Mouse (Mus musculus) gastrocnemius, postnatal 4 days (tissue): Measurements from ENCODE around the gene Kcnd2. TPM values are rescaled to one million over a fixed set of nuclear protein-coding genes. Genes with fewer than 3 reads are reported as not detected.
A peak's percentile ranks its signal among the peaks of the same experiment; 100 is the strongest.

Experiments used
- DNase-seq, 2 experiments: peaks; one replicate each; pipeline ENCODE4 v3.0.0; 2021 to 2022; ENCODE audit warnings: low spot score in 2 of 2, mixed read lengths in 2 of 2
- total RNA-seq, 2 experiments: library from RNA; stranded (reverse); gene quantifications; 2 replicates each; pipeline ENCODE4 v1.2.3; 2021

Gene Kcnd2
- total RNA-seq, 2 experiments from 2014 or later = 0.25 to 0.57 TPM

DNA sequence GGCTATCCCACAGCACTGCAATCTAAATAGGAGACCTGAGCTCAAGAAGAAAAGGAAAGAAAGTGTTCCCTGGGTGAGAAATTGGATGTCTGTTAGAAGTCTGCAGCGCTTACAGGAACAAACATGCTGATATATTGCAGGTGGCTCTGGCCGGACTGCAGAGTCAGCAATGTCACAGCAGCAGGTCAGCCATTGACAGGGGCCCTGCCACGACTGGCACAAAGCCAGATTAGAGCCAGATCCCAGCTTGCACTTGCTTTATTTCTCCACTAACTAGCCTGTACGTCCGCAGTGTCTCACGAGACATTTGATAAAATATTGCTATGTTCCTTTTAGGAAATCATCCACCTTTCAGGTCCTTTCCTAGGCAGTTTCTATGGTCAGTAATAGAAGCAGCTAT, 468.9 kb downstream of the Kcnd2 start:
- peak in 1 of 2 experiments; percentile 8 for DNase-seq

DNA sequence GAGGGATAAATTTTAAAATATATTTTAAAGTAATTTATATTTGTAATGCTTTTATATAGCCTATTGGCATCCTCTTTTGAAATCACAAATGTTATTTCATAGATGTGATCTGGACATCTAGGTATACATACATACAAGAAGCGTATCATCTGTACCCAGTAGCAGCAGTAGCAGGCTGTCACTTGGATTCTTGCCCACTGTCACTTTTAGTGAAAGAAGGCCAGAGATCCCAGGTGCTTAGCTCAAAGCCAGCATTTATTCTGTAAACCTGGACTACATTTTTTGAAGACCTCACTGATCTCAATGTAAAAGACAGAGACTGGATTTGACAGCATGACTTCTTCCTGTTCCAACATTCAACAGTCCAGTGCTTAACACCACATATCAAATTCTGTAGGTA, 471.1 kb downstream of the Kcnd2 start:
- no peak for DNase-seq

DNA sequence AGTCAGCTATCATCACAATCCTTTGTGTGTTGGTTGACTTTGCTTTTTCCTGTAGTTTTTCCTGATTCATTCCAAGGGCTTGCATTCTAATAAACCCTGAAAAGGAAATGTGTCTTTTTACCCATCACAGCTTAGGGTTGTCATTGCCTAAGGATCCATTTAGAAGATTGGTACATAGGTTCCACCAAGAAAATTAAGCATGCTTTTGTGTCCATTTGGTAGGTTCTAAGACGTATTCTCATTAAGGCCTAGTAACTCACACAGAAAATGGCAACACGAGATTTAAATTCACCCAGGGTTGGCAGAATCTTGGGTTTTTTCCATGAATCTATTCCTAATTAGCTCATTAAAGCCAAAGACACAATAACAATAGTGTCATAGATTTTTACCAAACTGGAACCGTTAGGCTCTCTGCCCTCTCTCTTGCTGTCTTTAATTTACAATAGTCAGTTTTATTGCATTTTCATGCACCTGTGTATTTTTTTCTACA, 477.6 kb downstream of the Kcnd2 start:
- DNase-seq = no peak

DNA sequence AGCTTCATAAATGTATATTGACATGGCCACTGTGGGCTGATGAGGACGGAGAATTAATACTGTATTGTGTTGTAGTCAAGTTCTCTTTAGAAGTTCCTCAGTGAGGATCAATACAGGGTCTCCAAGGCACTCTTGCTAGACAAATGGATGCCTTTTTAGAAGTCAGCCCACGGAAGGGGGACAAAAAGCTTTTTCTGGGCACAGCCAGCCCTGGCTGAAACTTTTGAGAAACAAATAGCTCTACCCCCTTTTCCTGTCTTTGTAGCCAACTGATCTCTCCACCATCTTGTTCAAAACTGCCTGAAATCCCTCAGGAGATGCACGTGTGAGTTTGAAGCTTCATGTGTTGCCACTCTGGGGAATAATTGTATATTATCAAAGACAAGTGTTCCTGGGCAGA, 482.3 kb downstream of the Kcnd2 start:
- no peak for DNase-seq

DNA sequence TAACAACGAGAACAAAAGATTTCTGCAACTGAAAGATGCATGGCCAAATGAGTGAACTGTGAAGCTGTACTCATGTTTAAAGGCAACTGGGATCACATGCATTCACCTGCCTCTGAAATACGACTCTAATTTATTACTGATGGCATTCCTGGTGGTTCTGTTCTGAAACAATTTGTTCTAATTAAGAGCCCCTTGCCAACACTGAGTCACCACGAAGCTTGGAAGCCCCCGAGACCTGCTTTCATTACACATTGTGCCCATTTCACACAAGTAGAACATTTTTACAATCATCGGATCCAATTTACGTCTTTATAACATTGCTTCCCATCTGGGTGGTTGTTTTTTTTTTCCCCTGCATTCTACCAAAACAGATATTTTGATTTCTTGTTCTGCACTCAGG, 485.8 kb downstream of the Kcnd2 start:
- DNase-seq = no peak

DNA sequence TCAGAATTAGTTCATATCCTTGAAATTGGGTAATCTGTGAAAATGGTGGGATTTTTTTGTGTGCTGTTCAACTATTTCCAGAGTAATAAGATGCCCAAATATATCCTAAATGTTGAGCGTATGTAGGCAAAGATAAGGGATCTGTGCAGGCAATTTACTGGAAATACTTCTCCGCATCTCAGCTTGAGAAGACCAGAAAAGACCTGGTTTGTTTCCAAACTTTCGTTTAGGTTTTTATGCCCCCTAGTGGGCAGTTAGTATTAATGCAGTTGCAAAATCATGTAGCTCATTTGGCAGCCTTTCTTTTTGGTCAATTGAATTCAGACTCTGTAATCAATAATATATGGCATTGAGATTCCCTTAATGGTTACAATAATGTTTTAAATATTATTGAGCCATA, 493.9 kb downstream of the Kcnd2 start:
- no peak for DNase-seq

DNA sequence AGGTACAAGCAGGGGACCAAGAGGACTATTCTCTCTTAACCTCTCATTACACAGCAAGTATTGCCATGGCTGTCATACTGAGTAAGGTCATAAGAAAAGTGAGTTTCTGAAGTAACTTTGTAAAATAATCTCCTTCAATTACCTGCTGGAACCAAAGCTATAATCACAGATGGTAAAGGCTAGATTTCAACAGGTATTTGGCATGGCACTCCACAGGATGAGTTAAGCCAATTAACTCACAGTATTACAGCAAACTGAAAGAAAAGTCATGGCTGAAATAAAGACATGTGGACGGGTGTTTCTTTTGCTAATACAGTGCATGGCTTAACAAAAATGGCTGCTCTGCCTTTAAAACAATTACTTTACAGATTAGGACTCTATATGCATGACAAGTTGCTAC, 503.8 kb downstream of the Kcnd2 start:
- no peak for DNase-seq

DNA sequence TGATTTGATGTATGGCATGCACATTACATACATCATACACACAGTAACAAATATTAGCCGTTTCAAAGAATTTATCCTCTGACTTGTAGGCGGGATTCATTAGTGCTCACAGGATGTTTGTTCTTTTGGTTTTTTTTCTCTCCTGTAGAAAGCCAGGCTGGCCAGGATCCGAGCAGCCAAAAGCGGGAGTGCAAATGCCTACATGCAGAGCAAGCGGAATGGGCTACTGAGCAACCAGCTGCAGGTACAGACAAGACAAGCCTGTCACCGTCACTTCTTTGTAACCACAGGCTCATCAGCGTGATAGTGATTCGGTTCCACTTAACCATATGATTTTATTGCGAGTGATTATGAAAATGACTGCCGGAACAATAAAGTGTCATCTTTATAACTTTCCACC, 506.9 kb downstream of the Kcnd2 start:
- no peak for DNase-seq

DNA sequence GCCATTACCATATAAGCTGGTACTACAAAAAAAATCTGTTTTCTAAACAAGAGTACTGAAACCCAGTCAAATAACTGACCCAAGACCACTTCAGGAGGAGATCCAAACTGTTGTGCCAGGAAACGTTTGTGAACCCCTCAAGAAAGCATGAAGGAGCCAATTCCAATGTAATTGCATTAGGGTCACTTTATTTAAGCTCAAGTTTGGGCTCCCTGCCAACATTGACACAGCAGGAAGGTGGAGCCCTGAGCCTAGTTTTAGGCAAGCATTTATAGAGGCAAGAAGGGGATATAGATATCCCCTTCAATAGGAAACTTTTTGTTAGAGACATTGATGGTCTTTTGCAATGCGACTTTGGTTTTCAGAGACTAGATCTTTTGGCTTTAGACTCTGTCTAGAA, 525.3 kb downstream of the Kcnd2 start:
- DNase-seq = no peak

DNA sequence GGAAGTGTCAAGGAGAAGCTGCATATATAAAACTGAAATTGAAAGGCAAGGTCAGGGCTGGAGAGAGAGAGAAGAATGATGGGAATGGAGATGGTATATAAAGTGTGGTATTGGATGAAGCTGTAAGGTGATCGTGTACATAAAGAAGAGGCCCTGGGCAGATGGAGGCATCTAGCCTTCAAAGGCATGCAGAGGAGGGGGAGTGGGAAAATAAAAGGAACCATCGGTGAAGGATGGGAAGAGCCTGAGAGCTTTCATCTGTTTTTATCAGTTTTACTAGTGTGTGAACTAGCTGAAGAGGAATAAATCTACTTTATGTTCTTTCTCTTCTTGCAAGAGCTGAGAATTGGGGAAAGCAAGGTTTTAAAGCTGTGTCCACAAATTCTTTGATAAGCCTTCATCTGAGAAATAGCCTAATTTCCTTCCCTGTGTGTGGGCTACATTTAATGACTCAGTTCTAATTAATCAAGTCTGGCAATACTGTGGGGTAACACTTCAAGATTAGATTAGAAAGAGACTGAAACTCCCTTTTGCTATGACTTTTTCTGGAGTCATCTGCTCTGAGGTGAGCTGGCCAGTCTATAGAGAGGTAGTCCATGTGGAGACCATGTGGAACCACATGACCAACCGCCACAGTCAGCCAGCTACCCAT, 529.4 kb downstream of the Kcnd2 start:
- no peak for DNase-seq

DNA sequence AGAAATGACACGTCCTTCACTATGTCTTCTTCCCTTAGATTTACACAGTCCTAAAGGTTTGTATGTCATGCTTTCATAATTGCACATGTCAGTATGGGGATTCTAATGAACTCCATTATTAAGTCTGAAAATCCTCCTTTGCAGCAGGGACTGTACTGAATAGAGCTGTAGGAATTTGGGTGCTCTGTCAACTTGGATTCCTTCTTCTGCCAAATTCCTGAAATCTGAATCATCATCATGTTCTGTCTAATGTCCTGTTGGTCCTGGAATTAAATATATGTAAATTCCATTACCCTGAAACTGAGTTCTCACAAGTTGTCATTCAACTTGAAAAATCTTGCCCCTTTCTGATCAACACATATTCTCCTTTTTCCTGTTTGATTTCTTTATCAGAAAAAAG, 532.2 kb downstream of the Kcnd2 start:
- no peak for DNase-seq

DNA sequence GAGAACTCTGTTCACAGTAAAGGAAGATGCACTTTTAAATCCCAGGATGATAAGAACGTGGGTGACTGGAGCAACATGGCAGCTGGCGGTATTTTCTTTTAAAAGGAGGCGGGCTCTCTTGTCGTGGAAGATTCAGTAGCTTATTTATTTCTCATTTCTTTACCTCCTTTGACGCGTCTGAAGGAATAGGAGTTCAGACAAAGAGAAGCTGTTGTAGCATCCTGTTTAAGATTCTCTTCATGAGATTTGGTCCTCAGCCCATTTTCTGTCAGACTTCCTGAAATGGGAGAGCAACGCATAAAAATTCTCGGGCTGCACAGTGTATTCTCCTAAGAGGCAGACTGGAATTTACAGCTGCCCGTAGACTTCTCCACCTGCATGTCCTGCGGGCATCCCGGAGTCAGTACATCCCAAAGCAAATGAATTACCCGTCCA, 552.5 kb downstream of the Kcnd2 start:
- no peak for DNase-seq

DNA sequence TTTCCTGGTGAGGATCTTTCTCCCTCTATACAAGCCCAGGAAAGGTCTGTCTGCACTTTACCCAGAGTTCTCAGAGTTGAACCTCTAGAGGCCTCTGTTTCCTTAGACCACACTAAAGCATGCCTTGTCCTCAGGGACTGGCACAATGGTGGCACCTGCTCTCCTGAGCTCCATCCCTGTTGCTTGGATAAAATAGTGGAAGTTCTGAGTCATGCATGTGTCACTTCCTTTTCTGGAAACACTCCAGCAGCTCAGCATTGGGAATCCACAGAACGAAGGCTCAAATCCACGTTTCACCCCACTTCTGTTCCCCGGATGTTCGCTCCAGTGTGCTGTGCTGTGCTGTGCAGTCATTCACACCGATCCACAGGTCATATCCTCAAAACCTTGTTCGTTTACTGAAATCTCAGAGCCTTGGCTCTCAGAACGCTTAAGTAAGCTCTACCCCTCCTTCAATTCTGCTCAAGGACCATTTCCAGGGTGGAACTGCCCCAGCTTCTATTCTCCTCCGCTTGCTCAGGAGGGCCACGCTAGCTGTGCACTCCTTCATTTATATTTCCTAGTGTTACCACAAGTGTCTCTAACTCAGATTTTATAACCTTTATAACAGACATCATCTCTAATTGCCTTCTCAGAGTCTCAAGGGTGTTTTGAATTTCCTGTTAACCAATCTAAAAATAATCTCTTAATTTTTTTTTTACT, 553.6 kb downstream of the Kcnd2 start:
- DNase-seq = no peak

DNA sequence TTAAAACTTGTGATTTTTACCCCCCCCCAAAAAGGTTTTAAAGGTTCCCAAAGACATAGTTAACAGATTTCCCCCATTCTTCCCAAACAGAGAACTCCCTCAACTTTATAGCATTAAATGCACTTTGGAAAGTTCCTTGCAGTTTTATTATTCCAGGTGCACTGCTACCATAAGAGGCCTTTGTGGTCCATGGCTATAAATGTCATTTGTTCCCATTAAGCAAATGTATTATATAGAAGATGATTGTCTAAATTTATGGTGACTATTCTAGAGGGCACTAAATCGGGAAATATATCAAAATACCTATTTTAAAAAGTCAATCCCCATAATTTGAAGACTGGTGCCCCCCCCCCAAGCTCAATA, 554.1 kb downstream of the Kcnd2 start:
- DNase-seq = no peak

DNA sequence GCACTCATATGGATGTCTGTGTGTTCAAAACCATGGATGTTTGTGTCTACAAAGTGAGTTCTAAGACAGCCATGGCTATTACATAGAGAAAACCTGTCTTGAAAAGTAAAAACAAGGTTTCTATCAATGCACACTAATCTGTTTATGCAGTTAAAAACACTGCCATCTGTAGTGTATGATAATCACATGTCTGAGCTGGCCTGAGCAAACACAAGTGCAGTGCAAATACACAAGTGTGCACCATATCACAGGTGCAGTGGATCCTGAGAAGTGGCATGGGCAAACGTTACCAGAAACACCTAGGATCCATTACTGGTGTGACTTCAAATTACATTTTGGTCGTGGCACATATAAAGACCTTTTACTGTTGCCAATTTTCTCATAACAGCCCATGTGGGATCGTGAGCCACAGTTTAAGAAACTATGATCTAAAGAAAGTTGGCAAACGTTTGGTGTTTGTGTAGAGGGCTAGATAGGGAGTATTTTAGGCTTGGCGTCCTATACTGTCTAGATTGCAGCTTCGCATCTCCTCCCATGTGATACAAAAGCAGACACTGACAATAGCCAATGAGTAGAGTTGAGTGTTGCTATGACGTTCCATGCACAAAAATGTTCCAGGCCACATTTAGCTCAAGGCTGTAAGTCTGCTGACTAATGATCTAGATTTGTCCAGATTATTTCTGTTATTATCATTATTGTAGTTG, 559.1 kb downstream of the Kcnd2 start:
- DNase-seq = no peak
